10 mouse cellular contexts compared by ENCODE assay signal in the genomic region with DNA sequence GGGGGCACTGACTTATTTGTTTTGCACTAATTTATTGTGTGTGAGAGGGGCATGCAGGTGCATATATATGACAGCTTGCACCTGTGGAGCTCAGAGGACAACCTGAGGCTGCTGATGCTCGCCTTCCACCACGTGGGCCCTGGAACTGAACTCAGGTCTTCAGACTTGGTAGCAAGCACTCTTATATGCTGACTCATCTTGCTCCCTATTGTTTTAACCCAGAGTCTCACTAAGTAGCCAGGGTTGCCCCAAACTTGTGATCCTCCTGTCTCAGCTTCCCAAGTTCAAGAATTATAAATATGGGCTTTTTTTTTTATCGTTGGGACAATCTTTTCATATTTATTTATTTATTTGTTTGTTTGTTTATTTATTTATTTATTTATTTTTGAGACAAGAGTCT. TPM values are rescaled to one million over a fixed set of nuclear protein-coding genes. Genes with fewer than 3 reads are reported as not detected.
DNase-seq lines count a peak whose midpoint lies in the region; ATAC-seq lines count a peak whose summit lies in the region.
"Had no signal": no experiment of that assay in that cellular context is flagged by ENCODE, and none has a peak within 500 bp of the region (broad histone marks: within the 10 kb centered on the region; RNA-seq: fewer than 3 reads in every experiment).

No protein-coding gene starts in this region.

- no peaks in the 10 kb centered on the region for H3K36me3 ChIP-seq in neural tube, embryonic 12.5 days
- H3K36me3 ChIP-seq in forebrain, embryonic 13.5 days (ENCODE audit: poor library complexity, severe bottlenecking) = no peaks in the 10 kb centered on the region
- no peaks in the 10 kb centered on the region for H3K36me3 ChIP-seq in limb, embryonic 11.5 days (ENCODE audit: control insufficient read depth, insufficient read depth, low read length)
- H3K36me3 ChIP-seq in neural tube, embryonic 15.5 days = no peaks in the 10 kb centered on the region

- H3K27me3 ChIP-seq in neural tube, embryonic 12.5 days (replicated peaks) = no peaks in the 10 kb centered on the region
- H3K27me3 ChIP-seq in forebrain, embryonic 13.5 days = peaks cover 6% of the 10 kb centered on the region; the same call in 1 of the 2 replicates
- no peaks in the 10 kb centered on the region for H3K27me3 ChIP-seq in limb, embryonic 11.5 days (ENCODE audit: control insufficient read depth, insufficient read depth, low read length)
- H3K27me3 ChIP-seq in neural tube, embryonic 15.5 days (replicated peaks) = no peaks in the 10 kb centered on the region; the same call in 1 of the 2 replicates

- H3K27ac ChIP-seq in neural tube, embryonic 12.5 days = no peak overlapping the region
- H3K27ac ChIP-seq in forebrain, embryonic 13.5 days = 0 out of 2 replicates have a peak overlapping the region, but pooled peaks have one; percentile 61
- no peak overlapping the region for H3K27ac ChIP-seq in limb, embryonic 11.5 days (replicated peaks; ENCODE audit: low read depth, low read length)
- H3K27ac ChIP-seq in neural tube, embryonic 15.5 days (replicated peaks) = peak overlapping the region; percentile 85; the same call in 1 of the 2 replicates

- 60% methylated on average over 3 of the region's 3 CpGs for WGBS in neural tube, embryonic 12.5 days
- WGBS in forebrain, embryonic 13.5 days = 50% methylated on average over 3 of the region's 3 CpGs
- 54% methylated on average over 3 of the region's 3 CpGs for WGBS in limb, embryonic 11.5 days
- 53% methylated on average over 3 of the region's 3 CpGs for WGBS in neural tube, embryonic 15.5 days

- peak overlapping the region; percentile 82 for H3K4me2 ChIP-seq in neural tube, embryonic 12.5 days (replicated peaks)
- peak overlapping the region; percentile 78 for H3K4me2 ChIP-seq in forebrain, embryonic 13.5 days
- H3K4me2 ChIP-seq in limb, embryonic 11.5 days (ENCODE audit: low read depth, severe bottlenecking) = peak overlapping the region; percentile 64; the same call in 1 of the 2 replicates
- peak overlapping the region; percentile 82 for H3K4me2 ChIP-seq in neural tube, embryonic 15.5 days

- H3K9me3 ChIP-seq in neural tube, embryonic 12.5 days = no peaks in the 10 kb centered on the region
- no peaks in the 10 kb centered on the region for H3K9me3 ChIP-seq in forebrain, embryonic 13.5 days (replicated peaks)
- no peaks in the 10 kb centered on the region for H3K9me3 ChIP-seq in limb, embryonic 11.5 days (ENCODE audit: control insufficient read depth, low read length)
- H3K9me3 ChIP-seq in neural tube, embryonic 15.5 days (replicated peaks) = no peaks in the 10 kb centered on the region

- H3K9ac ChIP-seq in neural tube, embryonic 12.5 days = no peak overlapping the region
- no peak overlapping the region for H3K9ac ChIP-seq in forebrain, embryonic 13.5 days
- H3K9ac ChIP-seq in limb, embryonic 11.5 days (ENCODE audit: low read length) = no peak overlapping the region
- no peak overlapping the region for H3K9ac ChIP-seq in neural tube, embryonic 15.5 days (replicated peaks)

- H3K4me1 ChIP-seq in neural tube, embryonic 12.5 days = peaks cover 9% of the 10 kb centered on the region; the same call in 1 of the 2 replicates
- H3K4me1 ChIP-seq in forebrain, embryonic 13.5 days = peaks cover 17% of the 10 kb centered on the region
- H3K4me1 ChIP-seq in limb, embryonic 11.5 days (ENCODE audit: control insufficient read depth, insufficient read depth, low read length) = peaks cover 7% of the 10 kb centered on the region; the same call in 1 of the 2 replicates
- peaks cover 16% of the 10 kb centered on the region for H3K4me1 ChIP-seq in neural tube, embryonic 15.5 days

- H3K4me3 ChIP-seq in neural tube, embryonic 12.5 days = no peak overlapping the region
- peak overlapping the region; percentile 45 for H3K4me3 ChIP-seq in forebrain, embryonic 13.5 days
- H3K4me3 ChIP-seq in limb, embryonic 11.5 days (ENCODE audit: low read depth, low read length) = no peak overlapping the region
- H3K4me3 ChIP-seq in neural tube, embryonic 15.5 days (replicated peaks) = peak overlapping the region; percentile 42

- no peak for ATAC-seq in neural tube, embryonic 12.5 days (ENCODE audit: low FRiP score, low read depth)
- ATAC-seq in forebrain, embryonic 13.5 days = no peak
- no peak for ATAC-seq in limb, embryonic 11.5 days (ENCODE audit: insufficient number of reproducible peaks, low FRiP score, low TSS enrichment, low read depth)
- 0 out of 2 replicates have a peak, but pooled peaks have one; percentile 4 for ATAC-seq in neural tube, embryonic 15.5 days (ENCODE audit: low FRiP score)

- no peak for DNase-seq in neural tube, embryonic 10.5 days (ENCODE audit: extremely low spot score, low spot score)
- no peak for DNase-seq in limb, embryonic 11.5 days (ENCODE audit: low spot score)
- DNase-seq in lung, adult 18-20 months = no peak
- no peak for DNase-seq in right cerebral cortex, postnatal 25 days
- DNase-seq: kidney, adult 18-20 months had no signal

RNA-seq across cellular contexts. Expression of gene Capn11, which starts 28.1 kb away (rescaled TPM):
- polyA plus RNA-seq in neural tube, embryonic 12.5 days (2016; fragmentation: Nextera tagmentation; extraction: Ambion mirVana) = 1.1 and 1.4 TPM in 2 replicates
- polyA plus RNA-seq in forebrain, embryonic 13.5 days (2015; fragmentation: Nextera tagmentation; extraction: Ambion mirVana) = 0.30 and 0.72 TPM in 2 replicates
- polyA plus RNA-seq in limb, embryonic 11.5 days (2014; fragmentation: Nextera tagmentation; extraction: Ambion mirVana) = 0.26 and 0.81 TPM in 2 replicates
- polyA plus RNA-seq in neural tube, embryonic 15.5 days (2015; fragmentation: Nextera tagmentation; extraction: Ambion mirVana) = 0.77 and 1.2 TPM in 2 replicates
- polyA plus RNA-seq: lung, postnatal 0 days had no signal

RNA-seq across cellular contexts. Expression of gene Mymx, which starts 29.1 kb away (rescaled TPM):
- polyA plus RNA-seq in neural tube, embryonic 12.5 days (2016; fragmentation: Nextera tagmentation; extraction: Ambion mirVana) = 4.4 and 6.8 TPM in 2 replicates
- not detected in 2 replicates for polyA plus RNA-seq in forebrain, embryonic 13.5 days (2015; fragmentation: Nextera tagmentation; extraction: Ambion mirVana)
- polyA plus RNA-seq in limb, embryonic 11.5 days (2014; fragmentation: Nextera tagmentation; extraction: Ambion mirVana) = 4.8 and 7.0 TPM in 2 replicates
- polyA plus RNA-seq in neural tube, embryonic 15.5 days (2015; fragmentation: Nextera tagmentation; extraction: Ambion mirVana) = 1.5 and 1.6 TPM in 2 replicates
- polyA plus RNA-seq: gonadal fat pad, adult 2 months; lung, postnatal 0 days had no signal

RNA-seq across cellular contexts. Expression of gene Slc29a1, which starts 31.6 kb away (rescaled TPM):
- 44.7 and 47.9 TPM in 2 replicates for polyA plus RNA-seq in neural tube, embryonic 12.5 days (2016; fragmentation: Nextera tagmentation; extraction: Ambion mirVana)
- 47.2 and 51.9 TPM in 2 replicates for polyA plus RNA-seq in forebrain, embryonic 13.5 days (2015; fragmentation: Nextera tagmentation; extraction: Ambion mirVana)
- 38.9 and 41.4 TPM in 2 replicates for polyA plus RNA-seq in limb, embryonic 11.5 days (2014; fragmentation: Nextera tagmentation; extraction: Ambion mirVana)
- 42.8 and 77.5 TPM in 2 replicates for polyA plus RNA-seq in neural tube, embryonic 15.5 days (2015; fragmentation: Nextera tagmentation; extraction: Ambion mirVana)

RNA-seq across cellular contexts. Expression of gene Mrpl14, which starts 55.1 kb away (rescaled TPM):
- polyA plus RNA-seq in neural tube, embryonic 12.5 days (2016; fragmentation: Nextera tagmentation; extraction: Ambion mirVana) = 101 and 102 TPM in 2 replicates
- 116 and 125 TPM in 2 replicates for polyA plus RNA-seq in forebrain, embryonic 13.5 days (2015; fragmentation: Nextera tagmentation; extraction: Ambion mirVana)
- 146 and 154 TPM in 2 replicates for polyA plus RNA-seq in limb, embryonic 11.5 days (2014; fragmentation: Nextera tagmentation; extraction: Ambion mirVana)
- polyA plus RNA-seq in neural tube, embryonic 15.5 days (2015; fragmentation: Nextera tagmentation; extraction: Ambion mirVana) = 129 and 132 TPM in 2 replicates

RNA-seq across cellular contexts. Expression of gene Tmem63b, which starts 55.7 kb away (rescaled TPM):
- polyA plus RNA-seq in neural tube, embryonic 12.5 days (2016; fragmentation: Nextera tagmentation; extraction: Ambion mirVana) = 106 and 108 TPM in 2 replicates
- polyA plus RNA-seq in forebrain, embryonic 13.5 days (2015; fragmentation: Nextera tagmentation; extraction: Ambion mirVana) = 91.1 and 92.9 TPM in 2 replicates
- 23.3 and 23.6 TPM in 2 replicates for polyA plus RNA-seq in limb, embryonic 11.5 days (2014; fragmentation: Nextera tagmentation; extraction: Ambion mirVana)
- 123 and 145 TPM in 2 replicates for polyA plus RNA-seq in neural tube, embryonic 15.5 days (2015; fragmentation: Nextera tagmentation; extraction: Ambion mirVana)

Comparison
In these comparisons a context has a peak if more than half of its experiments do, and no peak if none do; other contexts are left out.
1. H3K27ac ChIP-seq: peak in forebrain, embryonic 13.5 days (single experiment) and neural tube, embryonic 15.5 days (single experiment); none in neural tube, embryonic 12.5 days (single experiment) and limb, embryonic 11.5 days (single experiment).
2. H3K4me3 ChIP-seq: peak in forebrain, embryonic 13.5 days (single experiment) and neural tube, embryonic 15.5 days (single experiment); none in neural tube, embryonic 12.5 days (single experiment) and limb, embryonic 11.5 days (single experiment).
3. Peak in every context shown above with its lines, with median percentiles within 50 percentile points of each other: H3K4me2 ChIP-seq.